Mouse (Mus musculus) spleen, adult 2 months (tissue): Measurements from ENCODE around the gene Gm5475. TPM values are rescaled to one million over a fixed set of nuclear protein-coding genes. Genes with fewer than 3 reads are reported as not detected.

Experiments used
- DNase-seq, 2 experiments: peaks; one replicate each; pipeline versions ENCODE4 v3.0.0 to v3.0.0-alpha.2; 2012 to 2021; ENCODE audit warnings: low spot score in 2 of 2, low read depth in 1 of 2
- H3K27ac ChIP-seq: fragments of 200-500 bp; 2 replicates; pipeline ENCODE4 v1.5.1; 2012; ENCODE audit warnings: low read length, inconsistent platforms; ENCODE audit not compliant: insufficient read depth
- H3K27me3 ChIP-seq: fragments of 200-500 bp; 2 replicates; pipeline ENCODE4 v1.6.1; 2012; ENCODE audit warnings: mild to moderate bottlenecking, moderate library complexity, low read length, inconsistent platforms; ENCODE audit not compliant: control insufficient read depth, insufficient read depth
- H3K36me3 ChIP-seq: fragments of 200-500 bp; 2 replicates; pipeline ENCODE4 v1.6.1; 2012; ENCODE audit warnings: mild to moderate bottlenecking, low read length, inconsistent platforms; ENCODE audit not compliant: control insufficient read depth, insufficient read depth
- H3K4me1 ChIP-seq: fragments of 200-500 bp; 2 replicates; pipeline ENCODE4 v1.6.1; 2011; ENCODE audit warnings: inconsistent platforms; ENCODE audit not compliant: control insufficient read depth, insufficient read depth, insufficient read length
- H3K4me3 ChIP-seq: fragments of 200-500 bp; 2 replicates; pipeline ENCODE4 v1.5.1; 2011; ENCODE audit warnings: mild to moderate bottlenecking, inconsistent platforms; ENCODE audit not compliant: insufficient read depth, insufficient read length; ENCODE audit errors: extremely low read depth
- CTCF ChIP-seq: fragments of 200-500 bp; IDR thresholded peaks from 2 replicates; pipeline ENCODE4 v1.5.1; 2011; ENCODE audit warnings: mild to moderate bottlenecking, inconsistent platforms; ENCODE audit not compliant: insufficient read depth, insufficient read length, insufficient replicate concordance; ENCODE audit errors: extremely low read depth
- POLR2A ChIP-seq: fragments of 200-500 bp; IDR thresholded peaks from 2 replicates; pipeline ENCODE4 v1.6.1; 2011; ENCODE audit warnings: low read depth, low read length, inconsistent platforms
- WGBS: fragments of 180-500 bp; shearing (Covaris S2); methylation state at CpG from one replicate; pipeline ENCODE4 v1.1.7; 2018; 5-methylcytosine and 5-hydroxymethylcytosine counted together
- polyA plus RNA-seq: library from polyadenylated mRNA; depleted of rRNA; stranded (reverse); fragments of >200 nt; gene quantifications from 2 replicates; pipeline ENCODE4 v1.2.3, GENCODE M21; 2012

Gm5475 gene
- polyA plus RNA-seq, 1 experiment: not detected

DNA sequence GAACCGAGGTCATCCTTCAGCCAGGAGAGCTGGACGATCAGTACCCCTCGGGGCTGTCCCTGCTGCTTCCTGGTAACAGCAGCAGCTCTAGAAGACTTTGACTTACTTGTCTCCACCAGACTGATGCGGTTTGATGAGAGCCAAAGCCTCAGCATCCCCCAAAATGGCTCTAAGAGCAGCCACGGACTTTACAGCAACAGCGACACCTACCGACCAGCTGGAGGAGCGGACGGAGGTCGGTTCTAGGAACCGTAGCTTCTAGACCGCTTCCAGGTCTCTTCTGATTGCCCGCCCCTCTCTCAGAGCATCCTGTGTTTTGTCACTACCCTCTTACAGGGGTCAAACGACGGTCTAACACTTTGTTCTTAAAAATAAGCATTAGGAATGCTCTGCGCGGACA, 35.4 kb downstream of the Gm5475 start:
- H3K4me3 ChIP-seq: no peak overlapping the region
- TF ChIP-seq CTCF (peak; percentile 97), POLR2A (no peak)

DNA sequence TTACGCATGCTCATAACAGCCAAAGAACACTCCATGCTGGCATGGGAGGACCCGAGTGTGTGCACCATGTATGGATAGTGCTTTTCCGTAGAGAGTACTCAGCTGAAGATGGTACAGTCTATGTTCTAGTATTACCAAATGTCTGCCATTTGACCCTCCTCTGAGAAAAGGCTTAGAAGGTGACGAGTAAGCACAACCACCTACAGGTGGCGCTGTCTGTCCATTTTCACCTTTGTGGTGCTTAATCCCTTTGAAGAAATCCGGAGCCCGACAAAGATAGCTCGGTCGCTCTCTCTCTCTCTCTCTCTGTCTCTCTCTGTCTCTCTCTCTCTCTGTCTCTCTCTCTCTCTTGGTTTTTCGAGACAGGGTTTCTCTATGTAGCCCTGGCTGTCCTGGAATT, 36.1 kb downstream of the Gm5475 start:
- H3K4me1 ChIP-seq: no peaks in the 10 kb centered on the region
- DNase-seq: peak; percentile 50 to 63
- no peak overlapping the region for H3K27ac ChIP-seq
- no peak overlapping the region for H3K4me3 ChIP-seq
- WGBS: 33% methylated on average over 10 of the region's 10 CpGs
- no peaks in the 10 kb centered on the region for H3K27me3 ChIP-seq
- no peaks in the 10 kb centered on the region for H3K36me3 ChIP-seq
- TF ChIP-seq POLR2A (no peak), CTCF (peak; percentile 45; the same call in 1 of the 2 replicates)

More for the DNA sequence above, 35.4 kb downstream of the Gm5475 start:
- no peaks in the 10 kb centered on the region for H3K27me3 ChIP-seq
- 4% methylated on average over 17 of the region's 17 CpGs for WGBS
- no peaks in the 10 kb centered on the region for H3K4me1 ChIP-seq
- no peak overlapping the region for H3K27ac ChIP-seq
- DNase-seq: peak; percentile 63 to 64
- H3K36me3 ChIP-seq: no peaks in the 10 kb centered on the region

DNA sequence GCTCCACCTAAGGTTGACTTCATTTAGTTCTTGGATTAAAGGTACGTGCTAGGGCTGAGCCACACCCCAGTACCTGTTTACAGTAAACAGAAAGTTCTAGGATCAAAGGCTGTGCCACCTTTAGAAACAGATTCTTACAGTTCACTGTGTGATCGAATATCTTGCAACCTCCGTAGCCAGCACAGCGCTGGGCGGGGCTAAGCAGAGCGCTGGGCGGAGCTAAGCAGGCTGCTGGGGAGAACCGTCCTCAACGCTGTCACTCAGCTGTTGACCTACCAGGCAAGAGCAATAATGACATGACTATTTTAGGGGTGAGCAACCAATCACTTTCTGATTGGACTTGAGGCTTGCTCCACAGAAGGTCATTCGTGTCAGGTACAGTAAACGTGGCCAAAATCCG, 39.0 kb downstream of the Gm5475 start:
- Histone ChIP-seq H3K4me3 (no peak overlapping the region), H3K36me3 (no peaks in the 10 kb centered on the region), H3K27ac (no peak overlapping the region), H3K27me3 (no peaks in the 10 kb centered on the region), H3K4me1 (no peaks in the 10 kb centered on the region)
- WGBS: 12% methylated on average over 12 of the region's 12 CpGs
- TF ChIP-seq POLR2A (no peak), CTCF (no peak)
- DNase-seq: peak in 1 of 2 experiments; percentile 36

DNA sequence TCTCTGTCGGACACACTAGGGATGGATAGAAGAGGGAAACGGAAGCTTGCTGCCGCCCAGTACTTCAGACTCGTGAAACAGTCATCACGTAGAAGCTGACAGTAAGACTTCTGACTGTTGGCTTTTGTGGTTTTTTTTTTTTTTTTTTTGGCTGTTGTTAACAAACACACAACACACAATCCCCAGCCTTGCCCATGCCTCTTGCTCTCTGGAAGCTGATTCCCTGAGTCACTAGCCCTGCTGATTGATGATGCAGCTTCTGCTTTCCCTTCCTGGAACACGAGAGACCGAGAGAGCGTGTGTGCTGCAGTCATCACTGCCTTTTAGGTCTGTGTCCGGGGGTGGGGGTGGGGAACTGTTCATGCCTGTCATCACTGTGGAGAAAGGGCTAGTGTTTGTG, 39.7 kb downstream of the Gm5475 start:
- TF ChIP-seq POLR2A: no peak
- no peak for TF ChIP-seq CTCF
- H3K27me3 ChIP-seq: no peaks in the 10 kb centered on the region
- no peak overlapping the region for H3K4me3 ChIP-seq
- no peak overlapping the region for H3K27ac ChIP-seq
- H3K4me1 ChIP-seq: no peaks in the 10 kb centered on the region
- no peaks in the 10 kb centered on the region for H3K36me3 ChIP-seq
- DNase-seq: no peak
- 33% methylated on average over 9 of the region's 9 CpGs for WGBS

DNA sequence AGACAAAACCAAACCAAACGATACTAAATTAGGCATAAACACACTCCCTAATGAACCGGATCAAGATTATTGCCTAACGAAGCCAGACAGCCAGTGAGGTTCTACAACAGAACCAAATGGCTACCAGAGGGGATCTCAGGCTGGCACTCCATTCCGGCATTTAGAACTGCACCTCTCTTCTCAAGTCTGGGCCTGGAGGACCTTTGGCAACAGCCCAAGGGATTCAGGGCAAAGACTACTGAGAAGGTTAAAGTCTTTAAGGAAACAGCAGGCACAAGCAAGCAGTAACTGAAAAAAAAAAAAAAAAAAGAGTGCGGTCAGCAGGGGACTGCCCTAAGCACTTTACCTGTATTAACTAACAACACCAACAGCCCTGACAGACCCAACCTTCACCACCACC, 40.1 kb downstream of the Gm5475 start:
- no peak overlapping the region for H3K27ac ChIP-seq
- H3K4me3 ChIP-seq: no peak overlapping the region
- no peak for DNase-seq
- no peaks in the 10 kb centered on the region for H3K27me3 ChIP-seq
- no peaks in the 10 kb centered on the region for H3K4me1 ChIP-seq
- WGBS: 82% methylated on average over 5 of the region's 5 CpGs
- H3K36me3 ChIP-seq: no peaks in the 10 kb centered on the region
- TF ChIP-seq CTCF (no peak), POLR2A (no peak)

- WGBS: 21% methylated on average over 6 of the region's 6 CpGs
Observed at GRCm38 (mm10) chr15:100463712-100464111, 41.8 kb downstream of the Gm5475 start.

GRCm38 (mm10) chr15:100465432-100465831, 43.5 kb downstream of the Gm5475 start:
- Histone ChIP-seq H3K27me3 (no peaks in the 10 kb centered on the region), H3K36me3 (no peaks in the 10 kb centered on the region), H3K4me3 (no peak overlapping the region), H3K27ac (no peak overlapping the region), H3K4me1 (peaks cover 7% of the 10 kb centered on the region)
- no peak for DNase-seq
- TF ChIP-seq CTCF (no peak), POLR2A (no peak)
- 84% methylated on average over 2 of the region's 2 CpGs for WGBS

More at GRCm38 (mm10) chr15:100463712-100464111, 41.8 kb downstream of the Gm5475 start:
- Histone ChIP-seq H3K36me3 (no peaks in the 10 kb centered on the region), H3K27ac (no peak overlapping the region), H3K4me3 (no peak overlapping the region), H3K27me3 (no peaks in the 10 kb centered on the region), H3K4me1 (no peaks in the 10 kb centered on the region)
- peak; percentile 53 to 64 for DNase-seq
- TF ChIP-seq CTCF (peak; percentile 43; the same call in 1 of the 2 replicates), POLR2A (no peak)
